Mouse (Mus musculus) olfactory bulb, adult 2 months (tissue): ENCODE measurements around the gene Ric8b.

ENCODE experiments used
- CTCF ChIP-seq: fragments of 200-500 bp; IDR thresholded peaks from 2 replicates; pipeline ENCODE4 v1.5.1; 2012; ENCODE audit warnings: low read depth, mild to moderate bottlenecking, low read length, moderate library complexity; ENCODE audit not compliant: insufficient read depth
- POLR2A ChIP-seq: fragments of 200-500 bp; IDR thresholded peaks from 2 replicates; pipeline ENCODE4 v1.6.1; 2012; ENCODE audit warnings: mild to moderate bottlenecking, low read depth, low read length, moderate library complexity; ENCODE audit not compliant: insufficient read depth

DNA sequence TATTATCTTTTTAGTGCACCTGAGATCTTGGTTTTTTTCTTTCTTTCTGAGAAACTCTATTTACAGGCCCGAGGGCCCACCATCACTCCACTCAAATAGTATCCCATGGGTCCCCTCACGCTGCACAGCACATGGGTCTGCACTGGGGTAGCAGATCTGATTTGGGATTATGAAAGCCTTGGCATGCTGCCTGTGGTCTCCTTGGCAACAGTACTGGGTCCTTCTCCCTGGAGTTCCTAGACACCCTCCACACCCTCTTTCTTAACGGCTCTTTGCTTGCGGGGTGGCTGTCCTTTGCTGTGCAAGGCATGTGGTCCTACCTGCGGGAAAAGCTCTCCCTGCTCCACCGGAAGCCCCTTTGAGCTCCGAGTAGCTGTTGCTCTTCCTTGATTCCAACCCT is 14.1 kb upstream of the Ric8b start:
- no peak for TF ChIP-seq CTCF
- TF ChIP-seq POLR2A, result no peak
